Mouse (Mus musculus) midbrain, embryonic 11.5 days (tissue): Measurements from ENCODE around the gene Prom2. TPM values are rescaled to one million over a fixed set of nuclear protein-coding genes. Genes with fewer than 3 reads are reported as not detected.

ENCODE experiments used
- ATAC-seq: fragments of 200-750 bp; cut with Nextera tagmentation; 2 replicates; pipeline ENCODE4 v1.8.0; 2017; ENCODE audit warnings: moderate TSS enrichment, moderate library complexity; ENCODE audit not compliant: low FRiP score
- DNase-seq: peaks from one replicate; pipeline ENCODE4 v3.0.0; 2015; ENCODE audit warnings: low spot score; ENCODE audit errors: missing footprints
- H3K27ac ChIP-seq: fragments of 300-500 bp; sonication (generic); 2 replicates; pipeline ENCODE4 v1.5.1; 2014; ENCODE audit warnings: low read depth, low read length
- H3K27me3 ChIP-seq: fragments of 300-500 bp; sonication (generic); 2 replicates; pipeline ENCODE4 v1.6.1; 2014; ENCODE audit warnings: mild to moderate bottlenecking, low read length, moderate library complexity, mixed read lengths; ENCODE audit not compliant: control insufficient read depth, insufficient read depth
- H3K36me3 ChIP-seq: fragments of 300-500 bp; sonication (generic); 2 replicates; pipeline ENCODE4 v1.6.1; 2014; ENCODE audit warnings: mild to moderate bottlenecking, low read length, moderate library complexity, mixed read lengths; ENCODE audit not compliant: control insufficient read depth, insufficient read depth
- H3K4me1 ChIP-seq: fragments of 300-500 bp; sonication (generic); 2 replicates; pipeline ENCODE4 v1.6.1; 2014; ENCODE audit warnings: low read length; ENCODE audit not compliant: control insufficient read depth, insufficient read depth
- H3K4me2 ChIP-seq: fragments of 300-500 bp; sonication (generic); 2 replicates; pipeline ENCODE4 v1.6.1; 2014; ENCODE audit warnings: mild to moderate bottlenecking, moderate library complexity
- H3K4me3 ChIP-seq: fragments of 300-500 bp; sonication (generic); 2 replicates; pipeline ENCODE4 v1.5.1; 2014; ENCODE audit warnings: low read depth, low read length
- H3K9ac ChIP-seq: fragments of 300-500 bp; sonication (generic); 2 replicates; pipeline ENCODE4 v1.6.1; 2014; ENCODE audit warnings: low read length
- H3K9me3 ChIP-seq: fragments of 300-500 bp; sonication (generic); 2 replicates; pipeline ENCODE4 v1.6.1; 2016; ENCODE audit warnings: low read length; ENCODE audit not compliant: control insufficient read depth
- WGBS: fragments of 180-500 bp; shearing (Covaris S2); extraction: QIAGEN DNeasy Blood & Tissue Kit; methylation state at CpG from one replicate; pipeline ENCODE4 v1.1.7; 2014; 5-methylcytosine and 5-hydroxymethylcytosine counted together
- polyA plus RNA-seq: library from polyadenylated mRNA; unstranded; fragments of >200 nt; fragmentation: Nextera tagmentation; extraction: Ambion mirVana; gene quantifications from 2 replicates; pipeline ENCODE4 v1.2.1, GENCODE M21; 2014

Gene Prom2
- polyA plus RNA-seq, 1 experiment from 2014 or later, result not detected

GRCm38 (mm10) chr2:127519308-127519707 lies 22.0 kb downstream of the Prom2 start:
- Histone ChIP-seq H3K27ac (no peak overlapping the region), H3K4me1 (peaks cover 19% of the 10 kb centered on the region), H3K9ac (no peak overlapping the region), H3K4me2 (no peak overlapping the region), H3K27me3 (no peaks in the 10 kb centered on the region), H3K36me3 (no peaks in the 10 kb centered on the region), H3K4me3 (no peak overlapping the region), H3K9me3 (no peaks in the 10 kb centered on the region)
- ATAC-seq (no peak), DNase-seq (no peak)
- WGBS, result 85% methylated on average over 5 of the region's 5 CpGs

GRCm38 (mm10) chr2:127518831-127519230 lies 22.4 kb downstream of the Prom2 start:
- H3K4me2 ChIP-seq, result no peak overlapping the region
- no peaks in the 10 kb centered on the region for H3K36me3 ChIP-seq
- DNase-seq (peak; percentile 59), ATAC-seq (no peak)
- H3K9ac ChIP-seq, result no peak overlapping the region
- no peaks in the 10 kb centered on the region for H3K27me3 ChIP-seq
- 78% methylated on average over 3 of the region's 3 CpGs for WGBS
- no peaks in the 10 kb centered on the region for H3K9me3 ChIP-seq
- peaks cover 19% of the 10 kb centered on the region for H3K4me1 ChIP-seq
- H3K27ac ChIP-seq, result no peak overlapping the region
- no peak overlapping the region for H3K4me3 ChIP-seq

GRCm38 (mm10) chr2:127518273-127518672 lies 23.0 kb downstream of the Prom2 start:
- Histone ChIP-seq H3K9me3 (no peaks in the 10 kb centered on the region), H3K9ac (no peak overlapping the region), H3K4me2 (no peak overlapping the region), H3K4me3 (no peak overlapping the region), H3K36me3 (no peaks in the 10 kb centered on the region), H3K27me3 (no peaks in the 10 kb centered on the region), H3K4me1 (peaks cover 19% of the 10 kb centered on the region), H3K27ac (no peak overlapping the region)
- DNase-seq (no peak), ATAC-seq (no peak)
- 81% methylated on average over 3 of the region's 3 CpGs for WGBS

GRCm38 (mm10) chr2:127517081-127517480 lies 24.2 kb downstream of the Prom2 start:
- Histone ChIP-seq H3K36me3 (no peaks in the 10 kb centered on the region), H3K9me3 (no peaks in the 10 kb centered on the region), H3K9ac (no peak overlapping the region), H3K27ac (no peak overlapping the region), H3K4me2 (no peak overlapping the region), H3K4me3 (no peak overlapping the region), H3K27me3 (no peaks in the 10 kb centered on the region), H3K4me1 (peaks cover 18% of the 10 kb centered on the region)
- no peak for ATAC-seq
- DNase-seq, result peak; percentile 33
- 80% methylated on average over 8 of the region's 8 CpGs for WGBS

- Histone ChIP-seq H3K4me2 (no peak overlapping the region), H3K4me1 (no peaks in the 10 kb centered on the region; the same call in 1 of the 2 replicates), H3K27me3 (no peaks in the 10 kb centered on the region), H3K36me3 (no peaks in the 10 kb centered on the region), H3K27ac (no peak overlapping the region), H3K4me3 (no peak overlapping the region), H3K9me3 (no peaks in the 10 kb centered on the region), H3K9ac (no peak overlapping the region)
- no peak for ATAC-seq
- WGBS, result 82% methylated on average over 9 of the region's 9 CpGs
- DNase-seq, result peak; percentile 14
These were observed 26.7 kb downstream of the Prom2 start for GRCm38 (mm10) chr2:127514380-127515124.

- no peaks in the 10 kb centered on the region; the same call in 1 of the 2 replicates for H3K4me1 ChIP-seq
- DNase-seq (peak; percentile 73), ATAC-seq (no peak)
- no peak overlapping the region for H3K4me2 ChIP-seq
- no peak overlapping the region for H3K9ac ChIP-seq
- no peaks in the 10 kb centered on the region for H3K36me3 ChIP-seq
- no peaks in the 10 kb centered on the region for H3K9me3 ChIP-seq
- no peak overlapping the region for H3K27ac ChIP-seq
- WGBS, result 64% methylated on average over 3 of the region's 3 CpGs
- no peaks in the 10 kb centered on the region for H3K27me3 ChIP-seq
- no peak overlapping the region for H3K4me3 ChIP-seq
These were observed 28.0 kb downstream of the Prom2 start for GRCm38 (mm10) chr2:127513244-127513643.

GRCm38 (mm10) chr2:127511426-127511825 lies 29.8 kb downstream of the Prom2 start:
- no peaks in the 10 kb centered on the region for H3K36me3 ChIP-seq
- H3K9ac ChIP-seq, result no peak overlapping the region
- H3K27me3 ChIP-seq, result no peaks in the 10 kb centered on the region
- WGBS, result 47% methylated on average over 4 of the region's 4 CpGs
- no peak overlapping the region for H3K4me3 ChIP-seq
- H3K4me2 ChIP-seq, result no peak overlapping the region
- ATAC-seq (peak; percentile 52; the same call in 1 of the 2 replicates), DNase-seq (peak; percentile 75)
- no peaks in the 10 kb centered on the region; the same call in 1 of the 2 replicates for H3K4me1 ChIP-seq
- no peaks in the 10 kb centered on the region for H3K9me3 ChIP-seq
- H3K27ac ChIP-seq, result no peak overlapping the region; the same call in 1 of the 2 replicates

GRCm38 (mm10) chr2:127507967-127508660 lies 33.2 kb downstream of the Prom2 start:
- 70% methylated on average over 7 of the region's 7 CpGs for WGBS
- Histone ChIP-seq H3K4me2 (no peak overlapping the region), H3K9ac (no peak overlapping the region), H3K36me3 (no peaks in the 10 kb centered on the region), H3K27me3 (no peaks in the 10 kb centered on the region), H3K4me3 (no peak overlapping the region), H3K4me1 (no peaks in the 10 kb centered on the region; the same call in 1 of the 2 replicates), H3K9me3 (no peaks in the 10 kb centered on the region), H3K27ac (no peak overlapping the region)
- no peak for ATAC-seq
- DNase-seq, result peak; percentile 62

- ATAC-seq (peak; percentile 70), DNase-seq (peak; percentile 99)
- WGBS, result 35% methylated on average over 7 of the region's 7 CpGs
These were observed 34.0 kb downstream of the Prom2 start for GRCm38 (mm10) chr2:127507077-127507774.

More at GRCm38 (mm10) chr2:127507077-127507774, 34.0 kb downstream of the Prom2 start:
- Histone ChIP-seq H3K27ac (no peak overlapping the region), H3K4me2 (no peak overlapping the region), H3K9ac (no peak overlapping the region), H3K4me3 (no peak overlapping the region), H3K27me3 (no peaks in the 10 kb centered on the region), H3K9me3 (no peaks in the 10 kb centered on the region), H3K36me3 (no peaks in the 10 kb centered on the region), H3K4me1 (no peaks in the 10 kb centered on the region; the same call in 1 of the 2 replicates)
